Mouse (Mus musculus) testis, adult 2 months (tissue): Measurements from ENCODE around the gene Rnf182. TPM values are rescaled to one million over a fixed set of nuclear protein-coding genes. Genes with fewer than 3 reads are reported as not detected.

ENCODE experiments used
- H3K27ac ChIP-seq: fragments of 200-500 bp; 2 replicates; pipeline ENCODE4 v1.5.1; 2012; ENCODE audit warnings: low read depth, low read length; ENCODE audit not compliant: control insufficient read depth, insufficient read depth
- H3K27me3 ChIP-seq: fragments of 200-500 bp; 2 replicates; pipeline ENCODE4 v1.6.1; 2012; ENCODE audit warnings: mild to moderate bottlenecking, low read length, moderate library complexity; ENCODE audit not compliant: control insufficient read depth, insufficient read depth
- H3K36me3 ChIP-seq: fragments of 200-500 bp; 2 replicates; pipeline ENCODE4 v1.6.1; 2012; ENCODE audit warnings: mild to moderate bottlenecking, low read length; ENCODE audit not compliant: control insufficient read depth, insufficient read depth
- H3K4me1 ChIP-seq: fragments of 200-500 bp; 2 replicates; pipeline ENCODE4 v1.6.1; 2012; ENCODE audit warnings: low read length; ENCODE audit not compliant: control insufficient read depth, insufficient read depth
- H3K4me3 ChIP-seq: fragments of 200-500 bp; 2 replicates; pipeline ENCODE4 v1.5.1; 2012; ENCODE audit warnings: low read depth, mild to moderate bottlenecking, low read length, moderate library complexity, mixed read lengths; ENCODE audit not compliant: control insufficient read depth
- CTCF ChIP-seq: fragments of 200-500 bp; IDR thresholded peaks from 2 replicates; pipeline ENCODE4 v1.5.1; 2012; ENCODE audit warnings: low read depth, mild to moderate bottlenecking, inconsistent platforms, low read length, moderate library complexity; ENCODE audit not compliant: control insufficient read depth, insufficient read depth, insufficient replicate concordance
- POLR2A ChIP-seq: fragments of 200-500 bp; IDR thresholded peaks from 2 replicates; pipeline ENCODE4 v1.6.1; 2012; ENCODE audit warnings: low read depth, mild to moderate bottlenecking, inconsistent platforms, low read length, moderate library complexity; ENCODE audit not compliant: control insufficient read depth
- polyA plus RNA-seq: library from polyadenylated mRNA; depleted of rRNA; stranded (reverse); fragments of >200 nt; gene quantifications from 2 replicates; pipeline ENCODE4 v1.2.3, GENCODE M21; 2012

The Rnf182 gene
- polyA plus RNA-seq, 1 experiment = 1.3 TPM

DNA sequence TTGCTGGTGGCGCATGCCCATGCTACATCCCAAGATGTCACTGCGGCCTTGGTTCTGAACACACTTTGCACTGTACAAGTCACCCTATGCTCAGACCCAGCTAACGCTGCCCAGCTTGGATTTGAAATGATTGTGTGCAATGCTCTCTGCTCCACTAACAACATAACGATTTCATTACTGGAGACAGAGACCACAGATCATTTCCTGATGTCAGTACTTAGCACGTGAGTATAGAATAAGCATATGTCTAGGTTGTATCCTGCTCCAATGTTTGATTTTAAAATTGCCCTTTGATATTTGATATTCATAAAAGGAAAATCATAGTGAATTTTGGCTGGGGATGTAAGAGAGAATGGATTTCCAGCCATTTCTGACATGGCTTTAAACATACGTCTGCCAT is 3.5 kb upstream of the Rnf182 start:
- no peaks in the 10 kb centered on the region for H3K36me3 ChIP-seq
- H3K27ac ChIP-seq = no peak overlapping the region
- no peaks in the 10 kb centered on the region for H3K27me3 ChIP-seq
- peaks cover 15% of the 10 kb centered on the region for H3K4me1 ChIP-seq
- TF ChIP-seq POLR2A (no peak), CTCF (no peak)
- H3K4me3 ChIP-seq = no peak overlapping the region

DNA sequence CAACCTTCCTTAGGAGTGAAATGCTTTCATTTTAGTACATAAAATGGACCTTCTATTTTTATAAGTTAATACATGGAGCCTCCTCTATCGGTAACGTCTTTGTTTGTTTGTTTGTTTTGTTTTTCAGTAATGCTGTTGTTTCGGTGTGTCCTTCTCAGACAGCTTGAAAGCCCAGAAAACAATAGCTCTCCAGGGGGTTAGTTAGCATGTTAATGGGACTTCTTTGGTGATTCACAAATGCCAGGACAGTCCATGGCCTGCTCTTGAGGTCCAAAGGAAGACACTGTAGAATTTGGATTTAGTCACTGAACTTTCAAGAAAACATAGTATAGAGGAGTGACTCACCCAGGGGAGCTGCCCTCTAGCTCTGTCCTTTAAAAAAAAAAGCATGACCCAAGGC is 843 bp upstream of the Rnf182 start:
- Histone ChIP-seq H3K27me3 (no peaks in the 10 kb centered on the region), H3K36me3 (no peaks in the 10 kb centered on the region), H3K4me3 (peak overlapping the region; percentile 80; the same call in 1 of the 2 replicates), H3K27ac (no peak overlapping the region), H3K4me1 (peaks cover 15% of the 10 kb centered on the region)
- no peak for TF ChIP-seq POLR2A

DNA sequence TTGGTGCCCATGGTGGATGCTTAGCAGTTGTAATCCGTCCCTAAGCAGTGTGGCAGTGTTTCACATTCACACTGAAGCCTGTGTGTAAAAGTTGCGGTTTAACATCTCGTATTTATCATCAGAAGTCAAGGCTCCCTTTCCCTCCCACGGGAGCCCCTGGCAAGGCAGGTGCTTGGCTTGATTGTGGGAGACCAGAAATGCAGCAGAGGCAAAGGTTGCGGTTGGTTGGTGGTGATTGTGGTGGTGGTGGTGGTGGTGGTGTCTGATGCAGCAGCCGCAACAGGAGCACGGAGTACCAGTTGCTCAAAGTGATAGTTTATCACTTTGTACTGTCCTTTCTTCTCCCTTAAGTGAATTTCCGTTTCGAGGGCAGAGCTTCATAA is 325 bp upstream of the Rnf182 start:
- TF ChIP-seq POLR2A (no peak), CTCF (no peak)
- Histone ChIP-seq H3K27ac (peak overlapping the region; percentile 43), H3K4me3 (peak overlapping the region; percentile 80), H3K4me1 (peaks cover 15% of the 10 kb centered on the region), H3K36me3 (no peaks in the 10 kb centered on the region), H3K27me3 (no peaks in the 10 kb centered on the region)

DNA sequence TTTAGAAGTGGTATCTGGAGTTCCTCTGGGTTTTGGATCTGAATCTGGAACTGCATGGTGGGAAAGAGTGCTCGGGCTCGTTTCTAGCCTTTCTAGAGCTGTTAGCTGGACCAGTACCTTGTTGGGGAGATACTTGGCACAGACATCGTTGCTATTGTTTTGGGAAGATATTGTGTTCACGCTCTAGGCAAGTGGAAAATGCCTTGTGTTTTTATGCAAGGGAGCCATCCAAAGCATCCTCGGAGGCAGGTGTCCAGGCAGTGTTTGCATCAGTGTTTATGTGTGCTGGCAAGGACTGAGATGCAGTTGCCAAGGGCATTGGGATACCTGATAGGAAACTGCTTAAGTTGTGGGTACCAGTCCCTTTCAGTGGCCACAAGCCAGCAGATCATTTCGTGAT is 1.0 kb downstream of the Rnf182 start:
- Histone ChIP-seq H3K4me1 (peaks cover 15% of the 10 kb centered on the region), H3K27me3 (no peaks in the 10 kb centered on the region), H3K4me3 (no peak overlapping the region), H3K36me3 (no peaks in the 10 kb centered on the region), H3K27ac (no peak overlapping the region)
- TF ChIP-seq POLR2A = no peak
- no peak for TF ChIP-seq CTCF

DNA sequence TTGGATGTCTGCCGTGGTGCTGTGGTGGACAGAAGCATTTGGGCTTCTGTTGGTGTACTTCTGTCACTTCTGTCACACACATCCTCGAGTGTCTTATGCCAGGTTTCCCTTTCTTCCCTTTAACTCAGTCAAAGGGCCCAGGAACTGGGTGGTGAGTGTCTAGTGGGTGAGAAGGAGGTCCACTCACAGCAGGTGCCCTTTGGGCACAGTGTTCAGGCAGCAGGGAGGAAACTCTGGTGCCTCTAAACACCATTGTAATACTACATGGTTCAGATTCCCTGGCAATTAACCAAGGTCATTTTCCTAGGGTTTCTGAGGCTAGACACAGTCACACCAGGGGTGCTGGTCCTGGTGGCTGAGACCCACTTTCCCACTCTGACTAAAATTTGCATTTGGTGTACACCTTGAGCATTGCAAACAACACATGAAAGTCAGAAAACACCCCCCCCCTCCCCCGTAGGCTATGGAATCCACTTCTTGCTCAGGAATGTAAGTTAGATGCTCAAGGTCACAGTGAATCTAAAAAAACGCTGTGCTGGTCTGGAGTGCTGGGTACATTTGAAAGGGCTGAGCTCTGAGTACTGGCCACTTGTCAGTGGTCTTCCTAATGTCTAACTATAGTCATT is 4.2 kb downstream of the Rnf182 start:
- Histone ChIP-seq H3K36me3 (no peaks in the 10 kb centered on the region), H3K27ac (no peak overlapping the region), H3K27me3 (no peaks in the 10 kb centered on the region), H3K4me1 (peaks cover 15% of the 10 kb centered on the region), H3K4me3 (no peak overlapping the region)
- TF ChIP-seq POLR2A (no peak), CTCF (no peak)

DNA sequence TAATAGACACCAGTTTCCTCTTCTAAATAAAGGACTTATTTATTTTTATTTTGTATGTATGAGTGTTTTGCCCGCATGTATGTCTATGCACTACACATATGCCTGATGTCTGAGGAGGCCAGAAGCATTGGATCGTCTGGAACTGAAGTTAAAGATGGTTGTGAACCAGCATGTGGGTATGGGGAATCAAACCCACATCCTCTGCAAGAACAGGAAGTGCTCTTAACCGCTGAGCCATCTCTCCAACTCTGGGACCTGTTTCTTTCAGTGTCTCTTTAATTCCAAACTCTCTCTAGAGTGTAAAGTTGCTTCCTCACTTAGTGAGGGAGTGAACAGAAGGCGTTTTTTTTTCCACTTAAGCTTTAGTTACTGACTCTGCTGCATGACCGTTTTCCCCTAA is 12.4 kb downstream of the Rnf182 start:
- Histone ChIP-seq H3K36me3 (no peaks in the 10 kb centered on the region), H3K27ac (no peak overlapping the region), H3K4me3 (no peak overlapping the region), H3K27me3 (no peaks in the 10 kb centered on the region), H3K4me1 (no peaks in the 10 kb centered on the region)
- TF ChIP-seq CTCF (no peak), POLR2A (no peak)

DNA sequence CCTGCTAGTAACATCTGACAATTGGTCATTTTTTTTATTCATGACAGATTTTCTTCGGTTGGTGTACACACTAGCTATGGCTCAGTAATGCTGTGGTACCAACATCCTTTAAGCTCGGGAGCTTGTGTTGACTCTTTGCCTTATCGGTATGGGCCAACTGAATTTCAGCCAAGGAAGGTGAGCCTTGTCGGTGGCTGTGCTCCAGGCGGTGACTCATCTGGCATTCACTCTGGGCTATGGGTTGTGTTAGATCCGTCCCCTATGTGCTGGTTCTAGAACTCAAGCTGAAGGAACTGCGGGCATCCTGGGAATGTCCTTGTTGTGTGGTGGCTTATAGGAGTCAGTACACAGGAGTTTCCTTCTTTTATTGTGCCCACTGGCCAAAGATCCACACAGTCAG is 14.3 kb downstream of the Rnf182 start:
- TF ChIP-seq CTCF (no peak), POLR2A (no peak)
- Histone ChIP-seq H3K4me1 (no peaks in the 10 kb centered on the region), H3K27me3 (no peaks in the 10 kb centered on the region), H3K4me3 (no peak overlapping the region), H3K27ac (no peak overlapping the region), H3K36me3 (no peaks in the 10 kb centered on the region)

DNA sequence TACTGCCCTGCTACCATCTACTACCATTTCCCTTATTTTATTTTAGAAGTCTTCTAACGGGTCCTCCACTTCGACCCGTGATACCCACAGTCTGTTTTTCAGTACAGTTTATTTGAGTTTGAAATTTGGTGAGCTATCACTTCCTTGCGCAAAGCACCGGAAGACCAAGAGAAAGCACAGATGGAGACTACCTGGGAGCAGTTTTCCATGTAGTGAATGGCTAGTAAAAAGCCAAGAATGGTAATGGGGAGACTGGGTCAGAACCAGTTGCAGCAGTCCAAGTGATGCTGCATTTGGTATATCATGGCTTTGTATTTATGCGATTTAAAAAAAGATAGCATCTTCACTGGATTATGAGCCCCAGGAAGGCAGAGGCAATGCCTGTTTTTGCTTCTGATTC is 15.8 kb downstream of the Rnf182 start:
- TF ChIP-seq CTCF (no peak), POLR2A (no peak)
- H3K27ac ChIP-seq = no peak overlapping the region
- no peaks in the 10 kb centered on the region for H3K4me1 ChIP-seq
- H3K36me3 ChIP-seq = no peaks in the 10 kb centered on the region
- no peak overlapping the region for H3K4me3 ChIP-seq
- H3K27me3 ChIP-seq = no peaks in the 10 kb centered on the region

DNA sequence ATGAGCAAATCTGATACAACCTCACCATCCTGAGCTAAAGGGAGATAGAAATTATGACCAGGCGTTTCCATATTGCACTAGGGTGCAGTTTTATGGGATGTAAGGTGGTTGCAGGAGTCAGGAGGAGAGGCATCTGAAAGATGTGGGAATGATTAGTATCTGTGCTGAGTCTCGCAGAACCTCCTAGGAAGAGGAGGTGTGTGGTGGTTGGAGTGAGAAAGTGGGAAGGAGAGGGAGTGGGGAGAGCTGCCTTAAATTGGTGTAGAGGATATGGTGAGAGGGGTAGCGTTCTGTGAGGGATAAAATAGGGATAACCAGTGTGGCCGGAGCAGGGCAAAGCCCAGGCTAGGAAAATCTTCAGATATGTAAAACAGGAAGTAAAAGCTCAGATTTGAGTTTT is 17.5 kb downstream of the Rnf182 start:
- Histone ChIP-seq H3K27me3 (no peaks in the 10 kb centered on the region), H3K4me1 (no peaks in the 10 kb centered on the region), H3K36me3 (no peaks in the 10 kb centered on the region), H3K27ac (no peak overlapping the region), H3K4me3 (no peak overlapping the region)
- no peak for TF ChIP-seq CTCF
